Mouse (Mus musculus): Measurements from ENCODE around the gene Col28a1. TPM values are rescaled to one million over a fixed set of nuclear protein-coding genes. Genes with fewer than 3 reads are reported as not detected.
A peak's percentile ranks its signal among the peaks of the same experiment; 100 is the strongest.

The Col28a1 gene
- polyA plus RNA-seq (2015; fragmentation: Nextera tagmentation; extraction: Ambion mirVana), result 1.2 and 2.8 TPM in 2 replicates

DNA sequence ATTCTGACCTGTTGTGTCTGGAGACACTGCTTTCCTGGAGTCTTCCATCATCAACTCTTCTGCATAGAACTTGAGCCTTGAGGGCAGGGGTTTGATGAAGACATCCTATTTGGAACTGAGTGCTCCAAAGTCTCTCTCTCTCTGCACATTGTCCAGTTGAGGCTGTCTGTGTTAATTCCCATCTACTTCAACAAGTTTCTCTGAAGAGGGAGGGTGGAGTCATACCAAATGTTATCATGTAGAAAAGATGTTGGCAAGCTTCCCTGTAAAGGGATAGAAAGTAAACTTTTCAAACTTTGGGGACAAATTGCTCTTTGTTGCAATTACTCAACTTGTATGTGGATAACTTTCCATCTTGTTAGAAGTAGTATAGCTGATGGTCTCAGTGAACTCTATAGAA lies at the start of gene Col28a1:
Col28a1 (minus strand) TSS at position 101 of the 400 bp plus-strand sequence.
- Histone ChIP-seq H3K9me3 (no peaks in the 10 kb centered on the region), H3K4me2 (no peak within 1 kb of the TSS), H3K9ac (no peak within 1 kb of the TSS), H3K27me3 (no peaks in the 10 kb centered on the region), H3K4me3 (no peak within 1 kb of the TSS), H3K27ac (replicated peaks) (no peak within 1 kb of the TSS), H3K36me3 (no peaks in the 10 kb centered on the region), H3K4me1 (replicated peaks) (no peaks in the 10 kb centered on the region)
- no peak for ATAC-seq (ENCODE audit: low FRiP score, low read depth)

- no peak for ATAC-seq (ENCODE audit: low FRiP score, low read depth)
- H3K4me3 ChIP-seq, result no peak overlapping the region
- no peak overlapping the region for H3K27ac ChIP-seq (replicated peaks)
- H3K27me3 ChIP-seq, result no peaks in the 10 kb centered on the region
- no peaks in the 10 kb centered on the region for H3K4me1 ChIP-seq (replicated peaks)
- no peak overlapping the region for H3K9ac ChIP-seq
- WGBS, result 91% methylated on average over 3 of the region's 3 CpGs
- H3K36me3 ChIP-seq, result peaks cover 26% of the 10 kb centered on the region
- no peaks in the 10 kb centered on the region for H3K9me3 ChIP-seq
- H3K4me2 ChIP-seq, result no peak overlapping the region
These were observed 36.2 kb upstream of the Col28a1 start for GRCm38 (mm10) chr6:8228596-8228995.

DNA sequence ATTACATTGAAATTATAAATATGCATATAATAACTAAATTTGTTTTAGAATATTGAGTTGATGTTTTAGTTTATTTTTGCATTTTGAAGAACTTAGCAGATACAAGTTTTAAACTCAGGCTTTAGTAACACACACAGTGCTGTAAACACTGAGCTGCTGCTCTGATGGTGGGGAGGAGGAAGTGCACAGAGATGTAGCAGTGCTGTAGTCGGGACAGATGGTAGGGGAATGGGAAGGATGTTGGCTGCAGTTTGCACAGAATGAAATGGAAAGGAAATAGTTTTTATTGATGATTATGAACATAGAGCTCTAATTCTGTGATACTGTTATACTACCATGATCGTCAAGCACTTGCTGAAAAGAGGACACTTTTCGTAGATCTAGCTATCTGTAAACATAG lies 34.6 kb upstream of the Col28a1 start:
- Histone ChIP-seq H3K4me2 (no peak overlapping the region), H3K27ac (replicated peaks) (no peak overlapping the region), H3K9me3 (no peaks in the 10 kb centered on the region), H3K27me3 (no peaks in the 10 kb centered on the region), H3K4me1 (replicated peaks) (no peaks in the 10 kb centered on the region), H3K4me3 (no peak overlapping the region), H3K9ac (no peak overlapping the region), H3K36me3 (peaks cover 16% of the 10 kb centered on the region)
- 87% methylated on average over 3 of the region's 3 CpGs for WGBS
- ATAC-seq (ENCODE audit: low FRiP score, low read depth), result no peak

GRCm38 (mm10) chr6:8210661-8211060 lies 18.2 kb upstream of the Col28a1 start:
- no peak for ATAC-seq (ENCODE audit: low FRiP score, low read depth)
- Histone ChIP-seq H3K9me3 (no peaks in the 10 kb centered on the region), H3K4me2 (peak overlapping the region; percentile 65), H3K4me3 (peak overlapping the region; percentile 63; the same call in 1 of the 2 replicates), H3K27ac (replicated peaks) (no peak overlapping the region), H3K27me3 (no peaks in the 10 kb centered on the region), H3K9ac (no peak overlapping the region), H3K4me1 (replicated peaks) (peaks cover 14% of the 10 kb centered on the region), H3K36me3 (peaks cover 16% of the 10 kb centered on the region)
- 77% methylated on average over 3 of the region's 3 CpGs for WGBS

- Histone ChIP-seq H3K27me3 (no peaks in the 10 kb centered on the region), H3K4me2 (peak overlapping the region; percentile 65), H3K27ac (replicated peaks) (peak overlapping the region; percentile 90), H3K9ac (peak overlapping the region; percentile 76), H3K4me1 (replicated peaks) (peaks cover 14% of the 10 kb centered on the region), H3K9me3 (no peaks in the 10 kb centered on the region), H3K36me3 (peaks cover 7% of the 10 kb centered on the region), H3K4me3 (peak overlapping the region; percentile 63)
- WGBS, result 10% methylated on average over 10 of the region's 10 CpGs
- peak; percentile 6; the same call in 1 of the 2 replicates for ATAC-seq (ENCODE audit: low FRiP score, low read depth)
These were observed 17.4 kb upstream of the Col28a1 start for GRCm38 (mm10) chr6:8209866-8210186.

- H3K9ac ChIP-seq, result peak within 1 kb of the TSS; percentile 76
- H3K9me3 ChIP-seq, result no peaks in the 10 kb centered on the region
- H3K4me3 ChIP-seq, result peak within 1 kb of the TSS; percentile 63
- under 1% methylated on average over 88 of the region's 90 CpGs for WGBS
- H3K27me3 ChIP-seq, result no peaks in the 10 kb centered on the region
- H3K36me3 ChIP-seq, result 0 out of 2 replicates have a peak, but pooled peaks cover 4% of the 10 kb centered on the region
- ATAC-seq (ENCODE audit: low FRiP score, low read depth), result peak; percentile 98
- H3K4me1 ChIP-seq (replicated peaks), result peaks cover 14% of the 10 kb centered on the region
- peak within 1 kb of the TSS; percentile 65 for H3K4me2 ChIP-seq
- H3K27ac ChIP-seq (replicated peaks), result peak within 1 kb of the TSS; percentile 90
These were observed 16.8 kb upstream of the Col28a1 start, which contains the start of gene Mios for GRCm38 (mm10) chr6:8209047-8209865. TSS of gene Mios (plus strand) at chr6:8209222.

DNA sequence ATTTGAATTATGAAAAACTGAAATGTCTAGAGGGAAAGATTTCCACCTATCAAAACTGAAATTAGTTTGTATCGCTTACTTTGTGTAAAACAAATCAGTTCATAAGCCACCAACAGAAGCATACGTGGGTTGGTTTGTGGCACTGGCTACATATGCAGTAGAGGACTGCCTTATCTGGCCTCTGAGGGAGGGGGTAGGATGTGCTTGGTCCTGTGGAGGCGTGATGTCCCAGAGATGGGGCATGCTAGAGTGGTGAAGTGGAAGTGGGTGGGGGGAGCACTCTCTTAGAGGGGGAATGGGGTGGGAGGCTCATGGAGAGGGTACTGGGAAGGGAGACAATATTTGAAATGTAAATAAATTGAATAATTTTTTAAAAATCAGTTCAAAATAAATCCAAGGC lies 2.5 kb downstream of the Col28a1 start:
- no peak for ATAC-seq (ENCODE audit: low FRiP score, low read depth)
- Histone ChIP-seq H3K9me3 (no peaks in the 10 kb centered on the region), H3K4me3 (no peak overlapping the region), H3K9ac (no peak overlapping the region), H3K36me3 (no peaks in the 10 kb centered on the region), H3K27me3 (no peaks in the 10 kb centered on the region), H3K27ac (replicated peaks) (no peak overlapping the region), H3K4me2 (no peak overlapping the region), H3K4me1 (replicated peaks) (no peaks in the 10 kb centered on the region)
- 80% methylated on average over 3 of the region's 3 CpGs for WGBS

DNA sequence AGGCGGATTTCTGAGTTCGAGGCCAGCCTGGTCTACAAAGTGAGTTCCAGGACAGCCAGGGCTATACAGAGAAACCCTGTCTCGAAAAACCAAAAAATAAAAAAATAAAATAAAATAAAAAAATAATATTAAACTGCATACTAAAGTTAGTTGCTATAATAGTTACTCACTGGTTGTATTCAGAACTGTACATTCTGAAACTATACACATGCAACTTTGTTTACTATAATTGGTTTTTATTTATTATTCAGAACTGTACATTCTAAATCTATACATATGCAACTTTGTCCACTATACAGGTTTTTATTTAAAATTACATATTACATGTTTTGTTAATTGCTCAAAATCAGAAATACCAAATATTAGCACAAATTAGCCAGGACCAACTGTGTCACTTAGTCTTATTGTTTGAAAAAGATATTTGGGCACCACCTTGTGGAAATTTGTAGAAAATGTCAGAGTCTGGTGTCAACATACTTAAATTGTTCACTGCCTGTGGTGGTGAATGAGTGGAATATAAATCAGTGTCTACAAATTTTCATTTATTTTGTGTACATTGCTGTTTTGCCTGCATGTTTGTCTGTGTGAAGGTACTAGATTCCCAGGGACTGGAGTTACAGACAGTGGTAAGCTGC lies 3.7 kb downstream of the Col28a1 start:
- H3K9ac ChIP-seq, result no peak overlapping the region
- 0 out of 2 replicates have a peak, but pooled peaks have one; percentile 19 for ATAC-seq (ENCODE audit: low FRiP score, low read depth)
- H3K27ac ChIP-seq (replicated peaks), result no peak overlapping the region
- no peaks in the 10 kb centered on the region for H3K9me3 ChIP-seq
- no peak overlapping the region for H3K4me2 ChIP-seq
- H3K4me1 ChIP-seq (replicated peaks), result no peaks in the 10 kb centered on the region
- H3K36me3 ChIP-seq, result no peaks in the 10 kb centered on the region
- H3K4me3 ChIP-seq, result no peak overlapping the region
- 92% methylated on average over 3 of the region's 3 CpGs for WGBS
- H3K27me3 ChIP-seq, result no peaks in the 10 kb centered on the region

- 10% methylated on average over 10 of the region's 10 CpGs for WGBS
- Histone ChIP-seq H3K4me1 (replicated peaks) (peaks cover 11% of the 10 kb centered on the region), H3K9ac (no peak overlapping the region), H3K9me3 (no peaks in the 10 kb centered on the region), H3K27ac (replicated peaks) (peak overlapping the region; percentile 26; the same call in 1 of the 2 replicates), H3K36me3 (no peaks in the 10 kb centered on the region), H3K4me3 (peak overlapping the region; percentile 14; the same call in 1 of the 2 replicates), H3K27me3 (no peaks in the 10 kb centered on the region), H3K4me2 (peak overlapping the region; percentile 49)
- peak; percentile 61; the same call in 1 of the 2 replicates for ATAC-seq (ENCODE audit: low FRiP score, low read depth)
These were observed 13.9 kb downstream of the Col28a1 start for GRCm38 (mm10) chr6:8178397-8178941.

DNA sequence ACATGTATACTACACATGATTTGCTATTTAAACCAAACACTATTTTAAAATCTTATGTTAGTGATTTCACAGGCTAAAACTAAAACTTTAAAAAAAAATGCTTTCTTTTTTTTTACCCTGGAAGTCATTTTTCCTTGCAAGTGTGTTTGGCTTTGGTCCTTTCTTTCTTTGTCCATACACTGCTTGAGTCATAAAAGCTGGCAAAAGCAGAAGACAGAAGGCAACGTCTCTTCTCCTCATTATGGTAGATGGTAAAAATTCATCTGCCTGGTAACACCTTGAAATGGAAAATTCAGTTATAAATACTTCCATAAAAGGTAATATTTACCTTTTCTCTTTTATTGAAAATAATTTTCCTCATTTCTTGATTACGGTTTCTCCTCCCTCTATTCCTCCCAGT lies 16.3 kb downstream of the Col28a1 start:
- Histone ChIP-seq H3K4me1 (replicated peaks) (peaks cover 11% of the 10 kb centered on the region), H3K9ac (no peak overlapping the region), H3K27ac (replicated peaks) (no peak overlapping the region), H3K27me3 (no peaks in the 10 kb centered on the region), H3K4me3 (no peak overlapping the region), H3K36me3 (no peaks in the 10 kb centered on the region), H3K4me2 (no peak overlapping the region), H3K9me3 (no peaks in the 10 kb centered on the region)
- ATAC-seq (ENCODE audit: low FRiP score, low read depth), result no peak
- 91% methylated on average over 2 of the region's 2 CpGs for WGBS

DNA sequence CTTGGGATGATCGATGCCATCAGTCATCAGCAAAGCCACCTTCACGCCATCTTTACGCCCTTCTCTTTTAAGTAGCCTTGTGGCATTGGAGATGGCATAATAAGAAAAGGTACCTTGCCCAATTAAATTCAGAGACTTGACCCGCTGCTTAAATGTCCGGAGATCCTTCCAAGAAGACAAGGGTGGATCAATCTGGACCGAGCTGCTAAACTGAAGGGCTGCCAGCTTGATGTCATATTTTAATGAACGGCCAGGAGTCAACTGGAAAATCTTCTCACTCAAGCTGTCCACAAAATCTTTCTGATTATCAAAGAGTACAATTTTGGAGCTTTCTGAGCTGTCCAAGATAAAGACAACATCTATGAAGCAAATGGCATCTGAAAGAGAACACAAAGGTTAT lies 17.1 kb downstream of the Col28a1 start:
- H3K4me2 ChIP-seq, result no peak overlapping the region
- no peaks in the 10 kb centered on the region for H3K27me3 ChIP-seq
- 93% methylated on average over 7 of the region's 7 CpGs for WGBS
- H3K36me3 ChIP-seq, result no peaks in the 10 kb centered on the region
- H3K4me3 ChIP-seq, result no peak overlapping the region
- ATAC-seq (ENCODE audit: low FRiP score, low read depth), result no peak
- no peak overlapping the region for H3K27ac ChIP-seq (replicated peaks)
- no peak overlapping the region for H3K9ac ChIP-seq
- no peaks in the 10 kb centered on the region for H3K9me3 ChIP-seq
- H3K4me1 ChIP-seq (replicated peaks), result peaks cover 11% of the 10 kb centered on the region

DNA sequence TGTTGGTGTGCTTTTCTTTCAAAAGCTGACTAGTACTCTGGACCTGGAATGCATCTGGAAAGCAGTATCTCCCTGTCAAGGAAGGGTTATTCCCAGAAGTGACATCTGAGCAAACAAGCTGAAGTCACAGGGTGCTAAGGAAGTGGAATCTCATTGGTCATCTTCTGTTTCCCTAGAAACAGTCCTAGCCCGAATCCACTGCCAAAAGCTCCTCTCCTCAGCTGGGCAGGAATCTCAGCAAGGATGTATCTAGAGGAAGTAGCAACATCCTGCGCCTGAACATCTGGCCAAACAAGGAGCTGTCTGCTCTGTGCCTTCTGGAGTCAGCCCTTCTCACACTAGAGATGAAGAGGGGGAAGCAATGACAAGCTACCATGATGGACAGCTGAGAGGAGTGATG lies 18.4 kb downstream of the Col28a1 start:
- H3K27ac ChIP-seq (replicated peaks), result no peak overlapping the region
- no peak overlapping the region for H3K4me2 ChIP-seq
- no peaks in the 10 kb centered on the region for H3K27me3 ChIP-seq
- no peaks in the 10 kb centered on the region for H3K9me3 ChIP-seq
- no peaks in the 10 kb centered on the region for H3K36me3 ChIP-seq
- ATAC-seq (ENCODE audit: low FRiP score, low read depth), result no peak
- H3K4me1 ChIP-seq (replicated peaks), result peaks cover 10% of the 10 kb centered on the region
- H3K4me3 ChIP-seq, result no peak overlapping the region
- 63% methylated on average over 2 of the region's 2 CpGs for WGBS
- no peak overlapping the region for H3K9ac ChIP-seq

All from hindbrain, embryonic 15.5 days (tissue).